Mouse (Mus musculus) lung, adult 2 months (tissue): Measurements from ENCODE around the gene Gm20388.

ENCODE experiments used
- CTCF ChIP-seq: fragments of 200-500 bp; IDR thresholded peaks from 2 replicates; pipeline ENCODE4 v1.5.1; 2011; ENCODE audit warnings: mild to moderate bottlenecking, low read length, control low read depth; ENCODE audit not compliant: insufficient read depth
- POLR2A ChIP-seq: fragments of 200-500 bp; IDR thresholded peaks from 2 replicates; pipeline ENCODE4 v1.6.1; 2011; ENCODE audit warnings: low read depth, mild to moderate bottlenecking, control low read depth, low read length, borderline replicate concordance; ENCODE audit errors: extremely low read depth

DNA sequence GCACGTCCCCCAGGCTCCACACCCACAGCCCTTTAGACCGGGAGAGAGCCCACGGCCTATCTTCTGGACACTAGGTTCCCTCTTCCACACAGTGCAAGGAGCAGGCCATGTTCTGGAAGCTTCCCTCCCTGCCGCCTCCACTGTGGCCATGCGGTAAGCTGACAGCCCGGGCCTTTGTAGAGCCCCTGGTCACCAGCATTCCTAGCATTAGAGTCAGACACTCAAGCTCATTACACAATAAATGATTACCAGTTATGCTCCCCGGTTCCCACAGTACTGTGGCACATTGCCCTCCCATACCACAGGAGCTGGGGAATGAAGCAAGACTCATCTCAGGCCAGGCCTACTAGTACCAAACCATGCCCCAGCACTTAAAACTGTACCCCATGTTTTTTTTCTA is 3137.8 kb downstream of the Gm20388 start:
- TF ChIP-seq POLR2A (no peak), CTCF (no peak)
